Mouse (Mus musculus) midbrain, embryonic 15.5 days (tissue): ENCODE measurements around the gene Phf3. TPM values are rescaled to one million over a fixed set of nuclear protein-coding genes. Genes with fewer than 3 reads are reported as not detected.

Experiments used
- polyA plus RNA-seq: library from polyadenylated mRNA; unstranded; fragments of >200 nt; fragmentation: Nextera tagmentation; extraction: Ambion mirVana; gene quantifications from 2 replicates; pipeline ENCODE4 v1.2.1, GENCODE M21; 2015

Gene Phf3
- polyA plus RNA-seq, 1 experiment from 2014 or later = 38.0 TPM

Other genes with a start within 250 kb of the Phf3 start
- gene AC153137.1, start 104.0 kb upstream of the Phf3 start, polyA plus RNA-seq = not detected in 2 replicates